Mouse (Mus musculus) C2C12 (cell line): ENCODE data around the gene Rem1.

ENCODE experiments used
- CEBPB ChIP-seq: IDR thresholded peaks from one replicate; pipeline ENCODE4 v1.6.1; 2011; ENCODE audit warnings: low read depth, mild to moderate bottlenecking, control low read depth, moderate library complexity
- CTCF ChIP-seq: IDR thresholded peaks from one replicate; pipeline ENCODE4 v1.5.1; 2011; ENCODE audit not compliant: control insufficient read depth, insufficient read depth, insufficient read length

GRCm38 (mm10) chr2:152678925-152679324 lies 52.2 kb downstream of the Rem1 start:
- no peak for TF ChIP-seq CTCF
- no peak for TF ChIP-seq CEBPB
